Mouse (Mus musculus): ENCODE measurements around the gene Gm28635. TPM values are rescaled to one million over a fixed set of nuclear protein-coding genes. Genes with fewer than 3 reads are reported as not detected.

Gm28635 gene
- polyA plus RNA-seq (2014; fragmentation: Nextera tagmentation; extraction: Ambion mirVana) = not detected in 2 replicates

DNA sequence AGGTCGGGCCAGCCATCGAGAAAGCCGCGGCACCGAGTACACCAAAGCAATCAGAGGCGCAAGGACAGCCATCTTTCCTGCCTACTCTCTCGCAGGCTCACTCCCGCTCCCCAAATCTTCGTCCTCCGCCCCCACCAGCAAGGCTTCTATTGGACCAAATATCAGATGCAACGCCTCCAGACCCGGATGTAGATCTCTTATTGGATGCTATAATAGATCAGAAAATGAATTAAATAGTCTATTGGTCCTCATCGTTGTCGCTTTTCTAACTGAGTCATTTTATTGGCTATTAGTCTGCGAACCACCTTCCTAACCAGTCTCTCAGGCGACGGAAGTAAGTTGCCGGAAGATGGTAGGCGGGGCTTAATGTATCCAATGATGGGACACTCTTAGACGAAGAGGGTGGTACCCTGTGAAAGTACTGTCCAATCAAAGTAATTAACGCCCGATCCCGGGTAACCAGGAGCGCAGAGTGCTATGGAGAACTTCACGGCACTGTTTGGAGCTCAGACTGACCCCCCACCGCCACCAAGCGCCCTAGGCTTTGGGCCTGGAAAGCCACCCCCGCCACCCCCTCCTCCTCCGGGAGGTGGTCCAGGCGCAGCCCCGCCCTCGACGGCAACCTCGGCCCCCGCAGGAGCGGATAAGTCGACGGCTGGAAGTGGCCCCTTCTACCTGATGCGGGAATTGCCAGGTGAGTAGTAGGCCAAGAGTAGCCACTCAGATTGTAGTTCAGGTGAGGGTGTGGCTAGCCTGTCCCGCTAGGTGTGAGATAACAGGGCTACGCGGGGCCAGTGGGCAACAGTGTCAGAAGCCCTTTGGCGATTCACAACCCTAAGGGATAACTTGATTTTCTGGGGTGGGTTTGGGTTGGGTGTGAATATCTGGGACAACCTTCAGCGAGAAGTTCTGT, at the start of gene Gm28635, which contains the start of gene Med19:
Gene Gm28635, minus strand, starts transcription at position 74 of the 913 bp plus-strand sequence.
Gene Med19, plus strand, starts transcription at position 435 of the 913 bp plus-strand sequence.
- WGBS = under 1% methylated on average over 44 of the region's 44 CpGs
- H3K4me2 ChIP-seq (ENCODE audit: low read length) = peak within 1 kb of the TSS; percentile 85
- peaks cover 0 to 20% of the 10 kb centered on the region in 2 experiments; a peak in 2 of 4 replicates for H3K4me1 ChIP-seq (ENCODE audit: control insufficient read depth in 2 of 2, insufficient read depth in 2 of 2, low read length in 2 of 2)
- H3K27me3 ChIP-seq (ENCODE audit: control insufficient read depth, insufficient read depth, low read length) = no peaks in the 10 kb centered on the region
- H3K27ac ChIP-seq (replicated peaks in 1 of 2; ENCODE audit: control insufficient read depth in 1 of 2, insufficient read depth in 1 of 2, low read depth in 2 of 2, low read length in 2 of 2) = peak within 1 kb of the TSS; percentile 75 to 81
- no peaks in the 10 kb centered on the region for H3K9me3 ChIP-seq (ENCODE audit: control insufficient read depth, low read length)
- H3K9ac ChIP-seq (ENCODE audit: low read length) = peak within 1 kb of the TSS; percentile 87
- ATAC-seq (ENCODE audit: insufficient number of reproducible peaks, insufficient read depth, low FRiP score, low read depth) = peak; percentile 99
- peak within 1 kb of the TSS; percentile 81 to 88 for H3K4me3 ChIP-seq (ENCODE audit: control insufficient read depth in 1 of 2, insufficient read depth in 1 of 2, low read depth in 1 of 2, low read length in 2 of 2)
- peaks cover 45% of the 10 kb centered on the region for H3K36me3 ChIP-seq (ENCODE audit: control insufficient read depth, insufficient read depth, low read length)

DNA sequence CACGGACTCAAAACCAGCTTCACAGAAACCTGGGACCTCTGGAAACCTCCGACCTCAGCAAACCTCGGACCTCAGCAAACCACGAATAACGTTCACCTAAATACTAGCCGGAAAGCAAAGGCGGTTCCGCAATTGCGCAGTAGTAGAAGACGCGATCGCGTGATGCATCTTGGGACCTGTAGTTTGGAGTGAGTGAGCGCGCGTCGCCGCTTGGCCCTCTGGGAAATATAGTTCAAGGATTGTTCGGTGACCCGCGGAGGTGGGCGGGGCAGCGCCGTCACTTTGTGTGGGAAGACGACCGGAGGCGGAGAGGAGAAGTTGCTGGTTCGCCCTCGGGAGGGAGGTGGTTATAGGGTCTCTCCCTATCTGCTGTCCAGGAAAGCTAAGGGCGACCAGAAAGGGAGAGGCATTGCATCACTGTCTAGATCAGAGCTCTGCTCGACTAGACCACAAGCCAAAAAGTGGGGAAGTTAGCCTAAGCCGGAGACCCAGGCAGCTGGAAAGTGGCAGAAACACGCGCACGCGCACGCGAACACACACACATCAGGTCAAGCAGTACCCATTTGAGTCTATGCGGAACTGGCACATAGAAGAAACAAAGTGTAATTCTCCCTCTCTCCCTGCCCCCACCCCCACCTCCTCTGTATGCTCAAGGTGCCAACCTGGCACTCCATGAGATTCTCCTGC, 49.5 kb upstream of the Gm28635 start, which contains the start of gene Clp1:
Gene Clp1, minus strand, starts transcription at position 179 of the 687 bp plus-strand sequence.
- WGBS = under 1% methylated on average over 39 of the region's 39 CpGs
- Histone ChIP-seq H3K27ac (replicated peaks in 1 of 2; ENCODE audit: control insufficient read depth in 1 of 2, insufficient read depth in 1 of 2, low read depth in 2 of 2, low read length in 2 of 2) (peak within 1 kb of the TSS; percentile 86 to 90), H3K36me3 (ENCODE audit: control insufficient read depth, insufficient read depth, low read length) (peaks cover 32% of the 10 kb centered on the region), H3K4me1 (ENCODE audit: control insufficient read depth in 2 of 2, insufficient read depth in 2 of 2, low read length in 2 of 2) (peaks cover 2 to 17% of the 10 kb centered on the region in 2 experiments; a peak in 3 of 4 replicates), H3K9ac (ENCODE audit: low read length) (peak within 1 kb of the TSS; percentile 81), H3K4me3 (ENCODE audit: control insufficient read depth in 1 of 2, insufficient read depth in 1 of 2, low read depth in 1 of 2, low read length in 2 of 2) (peak within 1 kb of the TSS; percentile 66 to 71), H3K9me3 (ENCODE audit: control insufficient read depth, low read length) (no peaks in the 10 kb centered on the region), H3K27me3 (ENCODE audit: control insufficient read depth, insufficient read depth, low read length) (no peaks in the 10 kb centered on the region), H3K4me2 (ENCODE audit: low read length) (peak within 1 kb of the TSS; percentile 96)
- peak; percentile 96 for ATAC-seq (ENCODE audit: insufficient number of reproducible peaks, insufficient read depth, low FRiP score, low read depth)

DNA sequence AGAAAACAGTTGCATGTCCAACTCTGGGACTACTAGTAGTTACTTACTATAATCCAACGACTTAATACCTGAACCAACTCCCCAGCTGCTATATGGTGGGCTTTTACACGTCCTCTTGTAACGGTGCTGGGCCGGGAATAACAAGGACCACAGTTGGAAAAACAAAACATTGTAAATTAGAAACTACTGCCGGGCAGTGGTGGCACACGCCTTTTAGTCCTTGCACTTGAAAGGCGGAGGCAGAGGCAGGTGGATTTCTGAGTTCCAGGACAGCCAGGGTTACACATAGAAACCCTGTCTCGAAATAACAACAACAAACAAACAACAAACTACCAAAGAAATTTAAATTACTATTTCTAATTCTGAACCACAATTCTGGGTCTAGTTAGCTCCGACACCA, 48.9 kb upstream of the Gm28635 start:
- H3K27me3 ChIP-seq (ENCODE audit: control insufficient read depth, insufficient read depth, low read length) = no peaks in the 10 kb centered on the region
- peak overlapping the region; percentile 81 for H3K9ac ChIP-seq (ENCODE audit: low read length)
- H3K27ac ChIP-seq (replicated peaks in 1 of 2; ENCODE audit: control insufficient read depth in 1 of 2, insufficient read depth in 1 of 2, low read depth in 2 of 2, low read length in 2 of 2) = peak overlapping the region in 1 of 2 experiments; percentile 90; a peak in 1 of 4 replicates
- no peaks in the 10 kb centered on the region for H3K9me3 ChIP-seq (ENCODE audit: control insufficient read depth, low read length)
- peak overlapping the region; percentile 96 for H3K4me2 ChIP-seq (ENCODE audit: low read length)
- peak overlapping the region; percentile 61 to 71 for H3K4me3 ChIP-seq (ENCODE audit: control insufficient read depth in 1 of 2, insufficient read depth in 1 of 2, low read depth in 1 of 2, low read length in 2 of 2)
- WGBS = 3% methylated on average over 9 of the region's 9 CpGs
- ATAC-seq (ENCODE audit: insufficient number of reproducible peaks, insufficient read depth, low FRiP score, low read depth) = no peak
- peaks cover 2 to 17% of the 10 kb centered on the region in 2 experiments; a peak in 3 of 4 replicates for H3K4me1 ChIP-seq (ENCODE audit: control insufficient read depth in 2 of 2, insufficient read depth in 2 of 2, low read length in 2 of 2)
- peaks cover 32% of the 10 kb centered on the region for H3K36me3 ChIP-seq (ENCODE audit: control insufficient read depth, insufficient read depth, low read length)

DNA sequence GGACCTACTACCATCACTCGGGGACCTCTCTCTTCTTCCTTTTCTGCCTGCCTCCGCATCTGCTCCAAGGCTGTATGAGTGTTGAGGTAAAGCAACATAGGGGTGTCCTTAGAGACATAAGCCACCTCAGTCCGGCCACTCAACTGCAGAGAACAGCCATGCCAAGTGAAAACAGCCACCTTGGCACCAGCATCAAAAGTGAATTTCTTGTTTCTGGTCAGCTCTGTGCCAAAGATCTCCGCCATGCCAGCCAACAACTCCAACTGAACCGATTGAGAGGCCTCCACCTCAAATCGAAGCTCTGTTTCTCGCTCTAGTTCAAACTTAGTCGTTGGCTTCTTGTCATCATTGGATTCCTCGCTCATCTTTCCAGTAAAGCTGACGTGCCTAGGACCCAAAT, 47.9 kb upstream of the Gm28635 start:
- ATAC-seq (ENCODE audit: insufficient number of reproducible peaks, insufficient read depth, low FRiP score, low read depth) = no peak

DNA sequence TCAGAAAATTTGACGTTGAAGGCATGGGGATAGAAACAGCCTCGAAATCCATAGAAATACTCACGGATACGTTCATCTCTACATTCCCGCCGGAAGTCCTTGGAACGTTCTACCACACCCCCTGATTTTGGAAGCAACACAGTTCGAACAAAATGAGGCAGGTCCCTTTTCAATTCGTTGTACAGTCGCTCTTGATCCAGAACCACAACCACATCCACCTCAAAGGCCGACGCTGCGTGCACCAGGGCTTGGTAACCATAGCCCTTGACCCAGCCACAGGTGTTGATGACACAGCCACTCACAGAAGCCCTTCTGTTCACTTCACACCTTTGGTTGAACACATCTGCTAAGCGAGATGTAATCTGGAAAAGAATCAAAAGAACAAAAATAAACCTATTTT, 46.0 kb upstream of the Gm28635 start:
- Histone ChIP-seq H3K9me3 (ENCODE audit: control insufficient read depth, low read length) (no peaks in the 10 kb centered on the region), H3K4me2 (ENCODE audit: low read length) (no peak overlapping the region), H3K4me3 (ENCODE audit: control insufficient read depth in 1 of 2, insufficient read depth in 1 of 2, low read depth in 1 of 2, low read length in 2 of 2) (no peak overlapping the region), H3K27me3 (ENCODE audit: control insufficient read depth, insufficient read depth, low read length) (no peaks in the 10 kb centered on the region), H3K27ac (replicated peaks in 1 of 2; ENCODE audit: control insufficient read depth in 1 of 2, insufficient read depth in 1 of 2, low read depth in 2 of 2, low read length in 2 of 2) (no peak overlapping the region), H3K4me1 (ENCODE audit: control insufficient read depth in 2 of 2, insufficient read depth in 2 of 2, low read length in 2 of 2) (peaks cover 2 to 17% of the 10 kb centered on the region in 2 experiments; a peak in 3 of 4 replicates), H3K36me3 (ENCODE audit: control insufficient read depth, insufficient read depth, low read length) (peaks cover 32% of the 10 kb centered on the region), H3K9ac (ENCODE audit: low read length) (no peak overlapping the region)
- WGBS = 91% methylated on average over 14 of the region's 14 CpGs
- ATAC-seq (ENCODE audit: insufficient number of reproducible peaks, insufficient read depth, low FRiP score, low read depth) = no peak

More for the DNA sequence above, 47.9 kb upstream of the Gm28635 start:
- WGBS = 89% methylated on average over 10 of the region's 10 CpGs
- Histone ChIP-seq H3K4me3 (ENCODE audit: control insufficient read depth in 1 of 2, insufficient read depth in 1 of 2, low read depth in 1 of 2, low read length in 2 of 2) (no peak overlapping the region), H3K9ac (ENCODE audit: low read length) (no peak overlapping the region; the same call in 1 of the 2 replicates), H3K4me1 (ENCODE audit: control insufficient read depth in 2 of 2, insufficient read depth in 2 of 2, low read length in 2 of 2) (peaks cover 2 to 17% of the 10 kb centered on the region in 2 experiments; a peak in 3 of 4 replicates), H3K9me3 (ENCODE audit: control insufficient read depth, low read length) (no peaks in the 10 kb centered on the region), H3K36me3 (ENCODE audit: control insufficient read depth, insufficient read depth, low read length) (peaks cover 32% of the 10 kb centered on the region), H3K4me2 (ENCODE audit: low read length) (no peak overlapping the region; the same call in 1 of the 2 replicates), H3K27ac (replicated peaks in 1 of 2; ENCODE audit: control insufficient read depth in 1 of 2, insufficient read depth in 1 of 2, low read depth in 2 of 2, low read length in 2 of 2) (no peak overlapping the region), H3K27me3 (ENCODE audit: control insufficient read depth, insufficient read depth, low read length) (no peaks in the 10 kb centered on the region)

DNA sequence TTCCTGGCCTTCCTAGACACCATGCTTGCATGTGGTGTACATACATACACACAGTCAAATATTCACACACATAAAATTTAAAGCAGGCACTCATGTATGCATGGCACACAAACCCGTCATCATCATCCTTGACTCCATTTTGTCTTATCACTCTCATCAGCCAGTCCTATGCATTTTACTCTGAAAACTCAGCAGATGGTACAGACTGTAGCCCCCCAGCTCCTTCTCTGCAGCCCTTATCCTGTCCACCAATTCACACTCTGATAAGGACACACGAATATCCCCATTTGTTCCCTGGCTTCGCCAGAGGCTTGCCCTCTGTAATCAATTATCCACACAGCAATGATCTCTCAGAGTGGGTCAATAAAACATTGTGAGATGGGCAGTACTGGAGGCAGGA, 43.3 kb upstream of the Gm28635 start:
- peaks cover 0 to 12% of the 10 kb centered on the region in 2 experiments; a peak in 3 of 4 replicates for H3K4me1 ChIP-seq (ENCODE audit: control insufficient read depth in 2 of 2, insufficient read depth in 2 of 2, low read length in 2 of 2)
- peaks cover 32% of the 10 kb centered on the region for H3K36me3 ChIP-seq (ENCODE audit: control insufficient read depth, insufficient read depth, low read length)
- WGBS = 62% methylated on average over 3 of the region's 3 CpGs
- H3K4me3 ChIP-seq (ENCODE audit: control insufficient read depth in 1 of 2, insufficient read depth in 1 of 2, low read depth in 1 of 2, low read length in 2 of 2) = no peak overlapping the region
- no peaks in the 10 kb centered on the region for H3K9me3 ChIP-seq (ENCODE audit: control insufficient read depth, low read length)
- no peak overlapping the region for H3K9ac ChIP-seq (ENCODE audit: low read length)
- no peak overlapping the region for H3K4me2 ChIP-seq (ENCODE audit: low read length)
- H3K27ac ChIP-seq (replicated peaks in 1 of 2; ENCODE audit: control insufficient read depth in 1 of 2, insufficient read depth in 1 of 2, low read depth in 2 of 2, low read length in 2 of 2) = no peak overlapping the region
- ATAC-seq (ENCODE audit: insufficient number of reproducible peaks, insufficient read depth, low FRiP score, low read depth) = no peak
- no peaks in the 10 kb centered on the region for H3K27me3 ChIP-seq (ENCODE audit: control insufficient read depth, insufficient read depth, low read length)

DNA sequence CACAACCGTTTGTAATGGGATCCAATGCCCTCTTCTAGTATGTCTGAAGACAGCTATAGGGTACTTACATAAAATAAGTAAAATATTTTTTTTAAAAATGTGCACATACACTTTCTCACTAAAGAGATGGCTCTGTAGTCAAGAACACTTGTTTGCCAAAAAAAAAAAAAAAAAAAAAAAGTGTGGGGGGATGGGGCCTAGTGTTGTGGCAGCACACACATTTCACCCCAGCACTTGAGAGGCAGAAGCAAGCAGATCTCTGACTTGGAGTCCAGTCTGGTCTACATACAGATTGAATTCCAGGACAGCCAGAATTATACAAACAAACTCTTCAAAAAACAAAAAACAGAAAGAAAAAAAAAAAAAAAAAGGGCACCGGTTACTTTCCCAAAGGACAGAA, 42.9 kb upstream of the Gm28635 start:
- Histone ChIP-seq H3K36me3 (ENCODE audit: control insufficient read depth, insufficient read depth, low read length) (peaks cover 30% of the 10 kb centered on the region), H3K4me2 (ENCODE audit: low read length) (no peak overlapping the region), H3K4me3 (ENCODE audit: control insufficient read depth in 1 of 2, insufficient read depth in 1 of 2, low read depth in 1 of 2, low read length in 2 of 2) (no peak overlapping the region), H3K9ac (ENCODE audit: low read length) (no peak overlapping the region), H3K27ac (replicated peaks in 1 of 2; ENCODE audit: control insufficient read depth in 1 of 2, insufficient read depth in 1 of 2, low read depth in 2 of 2, low read length in 2 of 2) (no peak overlapping the region), H3K27me3 (ENCODE audit: control insufficient read depth, insufficient read depth, low read length) (no peaks in the 10 kb centered on the region), H3K4me1 (ENCODE audit: control insufficient read depth in 2 of 2, insufficient read depth in 2 of 2, low read length in 2 of 2) (peaks cover 0 to 7% of the 10 kb centered on the region in 2 experiments; a peak in 2 of 4 replicates), H3K9me3 (ENCODE audit: control insufficient read depth, low read length) (no peaks in the 10 kb centered on the region)
- WGBS = 97% methylated on average over 2 of the region's 2 CpGs
- ATAC-seq (ENCODE audit: insufficient number of reproducible peaks, insufficient read depth, low FRiP score, low read depth) = no peak
